In the genomic region with DNA sequence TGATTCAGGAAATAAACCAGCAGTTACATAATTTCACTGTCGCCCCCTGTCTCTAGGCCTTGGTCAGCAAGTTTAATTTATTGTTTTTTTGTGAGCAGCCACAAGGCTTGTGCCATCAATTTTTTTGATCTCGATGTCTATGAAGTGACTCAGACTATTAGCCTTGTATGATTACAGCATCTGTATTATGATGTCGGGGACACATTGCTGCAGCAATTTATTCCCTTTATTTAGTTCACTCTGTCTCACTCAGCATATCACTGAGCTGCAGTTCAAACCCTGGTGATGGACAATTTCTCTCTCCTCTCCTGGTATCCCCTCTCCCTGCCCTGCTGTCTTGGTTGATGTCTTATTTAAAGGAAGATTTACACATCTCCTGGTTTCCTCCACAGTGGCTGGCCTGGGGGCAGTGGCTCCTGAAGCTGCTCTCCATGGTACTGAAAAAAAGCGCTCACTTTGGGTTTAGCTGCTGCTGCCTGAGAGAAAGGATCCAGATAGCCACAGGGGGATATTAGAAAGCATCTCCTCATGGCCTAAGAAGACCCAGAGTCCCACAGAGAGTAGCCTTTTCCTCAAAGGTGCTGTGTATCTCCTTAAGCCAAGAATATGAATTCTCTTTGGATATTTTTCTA, we compare ENCODE assay signal across 8 mouse cellular contexts. TPM values are rescaled to one million over a fixed set of nuclear protein-coding genes. Genes with fewer than 3 reads are reported as not detected.
DNase-seq lines count a peak whose midpoint lies in the region.

No protein-coding gene starts in this region.

- DNase-seq in kidney, adult 9 months: peak; percentile 2
- DNase-seq in kidney, adult 8-10 months: no peak
- peak; percentile 46 for DNase-seq in Muller cell, postnatal 12 days (ENCODE audit: inconsistent ontology term)
- DNase-seq in adrenal gland, postnatal 25 days: peak; percentile 13
- peak; percentile 6 for DNase-seq in lung, postnatal 14 days
- DNase-seq in layer of hippocampus, postnatal 14 days (ENCODE audit: low spot score in 2 of 2): no peak
- no peak for DNase-seq in gastrocnemius, adult 18-20 months (ENCODE audit: low spot score)
- no peak for DNase-seq in left cerebral cortex, adult 8-10 months (ENCODE audit: low spot score in 2 of 2)

RNA-seq across cellular contexts. Expression of gene Dab1, which starts 47.3 kb away (rescaled TPM):
- total RNA-seq in adrenal gland, postnatal 25 days (2021): 1.0 and 1.7 TPM in 2 replicates
- 100 to 1,000 TPM; 138 to 149 TPM for total RNA-seq in layer of hippocampus, postnatal 14 days (2021)
- not detected for total RNA-seq in gastrocnemius, adult 18-20 months (2021)
- 100 to 1,000 TPM in 3 of 4 experiments, 10 to 100 TPM in 1; 98.4 to 114 (median 107) TPM for total RNA-seq in left cerebral cortex, adult 8-10 months (2022)

Comparison
In these comparisons a context has a peak if more than half of its experiments do, and no peak if none do; other contexts are left out.
1. DNase-seq: peak in kidney, adult 9 months (single experiment), Muller cell, postnatal 12 days (single experiment), adrenal gland, postnatal 25 days (single experiment) and lung, postnatal 14 days (single experiment); none in kidney, adult 8-10 months (0 of 2), layer of hippocampus, postnatal 14 days (0 of 2), gastrocnemius, adult 18-20 months (single experiment) and left cerebral cortex, adult 8-10 months (0 of 2).
2. RNA of gene Dab1, which starts 47.3 kb away (total RNA-seq): 138 to 149 TPM in layer of hippocampus, postnatal 14 days and 98.4 to 114 TPM in left cerebral cortex, adult 8-10 months; 1.0 to 1.7 TPM in adrenal gland, postnatal 25 days and not detected in gastrocnemius, adult 18-20 months; every median in the first group is over 10 times any median in the second.